Mouse (Mus musculus): ENCODE measurements around the gene Tle6. TPM values are rescaled to one million over a fixed set of nuclear protein-coding genes. Genes with fewer than 3 reads are reported as not detected.
A peak's percentile ranks its signal among the peaks of the same experiment; 100 is the strongest.

Gene Tle6
- total RNA-seq, 1 experiment = 22.0 TPM

DNA sequence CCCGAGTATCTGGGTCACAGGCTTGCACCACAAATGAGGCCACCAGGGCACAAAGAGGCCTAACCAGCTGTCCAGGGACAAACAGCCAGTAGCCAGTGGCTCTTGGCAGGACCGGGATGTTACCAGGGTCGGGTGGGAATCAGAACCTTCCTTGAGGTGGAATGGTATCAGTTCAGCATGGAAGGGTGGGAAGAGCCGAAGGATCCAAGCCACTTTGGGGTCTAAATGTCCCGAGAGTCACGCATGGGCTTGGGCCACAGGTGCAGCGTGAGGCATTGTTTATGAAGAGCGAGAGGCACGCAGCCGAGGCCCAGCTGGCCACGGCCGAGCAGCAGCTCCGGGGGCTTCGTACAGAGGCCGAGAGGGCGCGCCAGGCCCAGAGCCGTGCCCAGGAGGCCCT, 43.8 kb upstream of the Tle6 start:
- no peak for DNase-seq (ENCODE audit: low read depth, low spot score)
- Histone ChIP-seq H3K9ac (ENCODE audit: insufficient read depth, low read depth, low read length, poor library complexity, severe bottlenecking) (peak overlapping the region; percentile 33; the same call in 1 of the 2 replicates), H3K9me3 (ENCODE audit: control insufficient read depth, insufficient read depth, low read depth, low read length) (no peaks in the 10 kb centered on the region), H3K27ac (ENCODE audit: insufficient read depth, low read depth, low read length, poor library complexity, severe bottlenecking) (no peak overlapping the region), H3K36me3 (ENCODE audit: control insufficient read depth, insufficient read depth, low read length, poor library complexity, severe bottlenecking) (no peaks in the 10 kb centered on the region), H3K4me1 (ENCODE audit: control insufficient read depth in 2 of 2, insufficient read depth in 2 of 2, low read length in 2 of 2, poor library complexity in 1 of 2) (peaks cover 0 to 14% of the 10 kb centered on the region in 2 experiments; a peak in 1 of 4 replicates), H3K4me3 (ENCODE audit: insufficient read depth in 1 of 2, low read depth in 1 of 2, low read length in 2 of 2, poor library complexity in 1 of 2, severe bottlenecking in 1 of 2) (peak overlapping the region in 1 of 2 experiments; percentile 60; a peak in 2 of 4 replicates)
- in situ Hi-C loops (cut with MboI; ENCODE audit: low sequenced_read_pairs in 2 of 2, unreplicated experiment in 2 of 2) = no loop called here
- no peak for TF ChIP-seq HCFC1 (IDR thresholded peaks at IDR 0.05; ENCODE audit: borderline replicate concordance, insufficient read depth, low read length)
- TF ChIP-seq CHD2 (IDR thresholded peaks at IDR 0.05; ENCODE audit: low read depth, low read length) = no peak
- TF ChIP-seq ZC3H11A (IDR thresholded peaks at IDR 0.05; ENCODE audit: borderline replicate concordance, low read depth, low read length) = no peak
- TF ChIP-seq ZNF384 (IDR thresholded peaks at IDR 0.05; ENCODE audit: low read depth, low read length) = no peak

DNA sequence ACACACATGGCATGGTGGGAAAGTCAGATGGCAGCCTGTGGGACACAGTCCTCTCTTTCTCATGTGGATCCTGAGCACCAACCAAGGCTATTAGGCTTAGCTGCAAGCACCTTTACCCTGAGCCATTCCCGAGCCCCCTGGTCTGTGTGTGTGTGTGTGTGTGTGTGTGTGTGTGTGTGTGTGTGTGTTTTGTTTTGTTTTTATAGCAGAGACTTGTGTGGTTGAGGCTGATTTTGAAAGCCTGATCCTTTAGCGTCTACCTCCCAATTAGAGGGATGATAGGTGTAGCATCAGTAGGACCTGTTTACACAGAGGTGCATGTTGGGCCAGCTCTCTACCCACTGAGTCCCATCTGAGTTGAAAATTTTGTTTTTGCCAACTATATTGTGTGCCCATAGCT, 43.3 kb upstream of the Tle6 start:
- H3K27ac ChIP-seq (ENCODE audit: insufficient read depth, low read depth, low read length, poor library complexity, severe bottlenecking) = no peak overlapping the region; the same call in 1 of the 2 replicates
- H3K4me3 ChIP-seq (ENCODE audit: insufficient read depth in 1 of 2, low read depth in 1 of 2, low read length in 2 of 2, poor library complexity in 1 of 2, severe bottlenecking in 1 of 2) = peak overlapping the region; percentile 60 to 76
- TF ChIP-seq MAFK (IDR thresholded peaks at IDR 0.05; ENCODE audit: insufficient read depth, low read depth, low read length) (no peak), HCFC1 (IDR thresholded peaks at IDR 0.05; ENCODE audit: borderline replicate concordance, insufficient read depth, low read length) (no peak), ZNF384 (IDR thresholded peaks at IDR 0.05; ENCODE audit: low read depth, low read length) (no peak), ZC3H11A (IDR thresholded peaks at IDR 0.05; ENCODE audit: borderline replicate concordance, low read depth, low read length) (no peak), CHD2 (IDR thresholded peaks at IDR 0.05; ENCODE audit: low read depth, low read length) (no peak)
- DNase-seq (ENCODE audit: low read depth, low spot score) = no peak
- peak overlapping the region; percentile 87 for H3K9ac ChIP-seq (ENCODE audit: insufficient read depth, low read depth, low read length, poor library complexity, severe bottlenecking)
- peaks cover 0 to 14% of the 10 kb centered on the region in 2 experiments; a peak in 1 of 4 replicates for H3K4me1 ChIP-seq (ENCODE audit: control insufficient read depth in 2 of 2, insufficient read depth in 2 of 2, low read length in 2 of 2, poor library complexity in 1 of 2)
- no peaks in the 10 kb centered on the region for H3K9me3 ChIP-seq (ENCODE audit: control insufficient read depth, insufficient read depth, low read depth, low read length)
- in situ Hi-C loops (cut with MboI; ENCODE audit: low sequenced_read_pairs in 2 of 2, unreplicated experiment in 2 of 2) = no loop called here
- H3K36me3 ChIP-seq (ENCODE audit: control insufficient read depth, insufficient read depth, low read length, poor library complexity, severe bottlenecking) = no peaks in the 10 kb centered on the region

DNA sequence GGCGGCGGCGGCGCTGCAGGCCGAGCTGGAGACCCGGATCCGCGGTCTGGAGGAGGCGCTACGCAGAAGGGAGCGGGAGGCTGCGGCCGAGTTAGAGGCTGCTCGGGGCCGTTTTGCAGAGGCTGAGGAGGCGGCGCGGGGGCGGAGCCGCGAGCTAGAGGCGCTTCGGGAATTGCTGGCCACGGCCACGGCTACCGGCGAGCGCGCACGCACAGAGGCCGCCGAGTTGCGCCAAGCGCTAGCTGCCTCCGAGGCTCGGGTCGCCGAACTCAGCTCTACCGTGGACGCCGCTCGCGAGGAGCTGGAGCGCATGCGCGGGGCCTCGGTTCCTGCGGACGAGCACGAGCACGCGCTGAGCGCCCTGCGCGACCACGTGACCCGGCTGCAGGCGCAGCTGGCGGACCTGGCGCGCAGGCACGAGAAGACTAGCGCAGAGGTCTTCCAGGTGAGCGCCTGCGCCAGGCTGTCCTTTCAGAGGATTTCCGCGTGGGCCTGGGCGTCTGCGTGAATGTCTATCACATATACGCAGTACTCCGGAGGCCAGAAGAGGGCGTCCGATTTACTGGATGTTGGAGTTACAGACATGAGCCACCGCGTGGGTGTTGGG, 42.7 kb upstream of the Tle6 start:
- no peaks in the 10 kb centered on the region for H3K9me3 ChIP-seq (ENCODE audit: control insufficient read depth, insufficient read depth, low read depth, low read length)
- in situ Hi-C loops (cut with MboI; ENCODE audit: low sequenced_read_pairs in 2 of 2, unreplicated experiment in 2 of 2) = no loop called here
- H3K36me3 ChIP-seq (ENCODE audit: control insufficient read depth, insufficient read depth, low read length, poor library complexity, severe bottlenecking) = no peaks in the 10 kb centered on the region
- H3K27ac ChIP-seq (ENCODE audit: insufficient read depth, low read depth, low read length, poor library complexity, severe bottlenecking) = peak overlapping the region; percentile 18
- peak overlapping the region; percentile 60 to 76 for H3K4me3 ChIP-seq (ENCODE audit: insufficient read depth in 1 of 2, low read depth in 1 of 2, low read length in 2 of 2, poor library complexity in 1 of 2, severe bottlenecking in 1 of 2)
- peak overlapping the region; percentile 87 for H3K9ac ChIP-seq (ENCODE audit: insufficient read depth, low read depth, low read length, poor library complexity, severe bottlenecking)
- peaks cover 0 to 14% of the 10 kb centered on the region in 2 experiments; a peak in 1 of 4 replicates for H3K4me1 ChIP-seq (ENCODE audit: control insufficient read depth in 2 of 2, insufficient read depth in 2 of 2, low read length in 2 of 2, poor library complexity in 1 of 2)
- DNase-seq (ENCODE audit: low read depth, low spot score) = peak; percentile 86
- TF ChIP-seq HCFC1 (IDR thresholded peaks at IDR 0.05; ENCODE audit: borderline replicate concordance, insufficient read depth, low read length) (no peak; the same call in 1 of the 2 replicates), ZC3H11A (IDR thresholded peaks at IDR 0.05; ENCODE audit: borderline replicate concordance, low read depth, low read length) (no peak), CHD2 (IDR thresholded peaks at IDR 0.05; ENCODE audit: low read depth, low read length) (no peak), ZNF384 (IDR thresholded peaks at IDR 0.05; ENCODE audit: low read depth, low read length) (no peak), MAFK (IDR thresholded peaks at IDR 0.05; ENCODE audit: insufficient read depth, low read depth, low read length) (no peak)

DNA sequence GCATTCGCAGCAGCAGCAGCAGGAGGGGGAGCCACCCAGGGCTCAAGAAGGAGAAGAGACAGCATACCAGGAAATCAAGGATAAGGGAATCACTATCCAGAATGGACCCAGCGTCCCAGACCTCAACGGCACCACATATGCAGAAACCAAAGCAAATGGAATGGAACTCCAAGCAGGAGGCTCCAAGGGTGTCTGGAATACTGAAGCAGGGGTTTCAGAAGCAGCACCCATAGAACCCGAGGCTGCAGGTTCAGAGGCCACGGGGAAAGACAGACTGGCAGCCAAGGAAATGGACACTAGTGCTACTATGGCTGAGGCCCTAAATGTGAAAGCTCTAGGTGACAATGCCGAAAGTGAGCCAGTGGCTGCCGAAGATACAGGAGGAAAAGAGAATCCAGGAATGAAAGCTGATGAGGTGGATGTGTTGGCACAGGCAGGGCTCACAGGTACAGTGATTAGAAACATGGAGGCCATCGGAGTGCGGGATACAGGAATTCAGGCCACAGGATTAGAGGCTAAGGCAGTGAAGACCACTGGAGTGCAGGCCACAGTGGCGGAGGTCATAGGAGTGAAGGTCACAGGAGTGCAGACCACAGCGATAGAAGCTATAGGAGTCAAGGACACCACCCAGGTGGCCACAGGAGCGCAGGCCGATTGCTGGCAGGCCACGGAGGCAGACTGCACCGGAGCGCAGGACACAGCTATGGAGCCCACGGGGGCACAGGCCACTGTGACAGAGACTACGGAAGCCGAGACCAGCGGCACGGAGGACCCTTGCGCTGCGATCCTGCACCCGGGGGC, 42.0 kb upstream of the Tle6 start:
- Histone ChIP-seq H3K36me3 (ENCODE audit: control insufficient read depth, insufficient read depth, low read length, poor library complexity, severe bottlenecking) (no peaks in the 10 kb centered on the region), H3K9me3 (ENCODE audit: control insufficient read depth, insufficient read depth, low read depth, low read length) (no peaks in the 10 kb centered on the region), H3K9ac (ENCODE audit: insufficient read depth, low read depth, low read length, poor library complexity, severe bottlenecking) (peak overlapping the region; percentile 87), H3K4me1 (ENCODE audit: control insufficient read depth in 2 of 2, insufficient read depth in 2 of 2, low read length in 2 of 2, poor library complexity in 1 of 2) (peaks cover 0 to 14% of the 10 kb centered on the region in 2 experiments; a peak in 1 of 4 replicates), H3K4me3 (ENCODE audit: insufficient read depth in 1 of 2, low read depth in 1 of 2, low read length in 2 of 2, poor library complexity in 1 of 2, severe bottlenecking in 1 of 2) (peak overlapping the region; percentile 60 to 76), H3K27ac (ENCODE audit: insufficient read depth, low read depth, low read length, poor library complexity, severe bottlenecking) (peak overlapping the region; percentile 18; the same call in 1 of the 2 replicates)
- no peak for DNase-seq (ENCODE audit: low read depth, low spot score)
- in situ Hi-C loops (cut with MboI; ENCODE audit: low sequenced_read_pairs in 2 of 2, unreplicated experiment in 2 of 2) = no loop called here
- TF ChIP-seq CHD2 (IDR thresholded peaks at IDR 0.05; ENCODE audit: low read depth, low read length) (no peak), MAFK (IDR thresholded peaks at IDR 0.05; ENCODE audit: insufficient read depth, low read depth, low read length) (no peak), HCFC1 (IDR thresholded peaks at IDR 0.05; ENCODE audit: borderline replicate concordance, insufficient read depth, low read length) (no peak), ZC3H11A (IDR thresholded peaks at IDR 0.05; ENCODE audit: borderline replicate concordance, low read depth, low read length) (no peak)
